Mouse (Mus musculus) ES-Bruce4 (cell line): ENCODE measurements around the gene Trmt2a. TPM values are rescaled to one million over a fixed set of nuclear protein-coding genes. Genes with fewer than 3 reads are reported as not detected.
"Not testable (repeated sequence)": the region's sequence is repeated elsewhere in the genome, so short reads cannot be mapped to it uniquely, and the experiment has no call there.

Source experiments
- H3K27ac ChIP-seq: 2 replicates; pipeline ENCODE4 v1.5.1; 2012; ENCODE audit warnings: low read length, inconsistent platforms; ENCODE audit not compliant: insufficient read depth
- H3K27me3 ChIP-seq: 2 replicates; pipeline ENCODE4 v1.6.1; 2012; ENCODE audit warnings: mild to moderate bottlenecking, low read length, inconsistent platforms; ENCODE audit not compliant: control insufficient read depth, poor library complexity, insufficient read depth, severe bottlenecking
- H3K36me3 ChIP-seq: 2 replicates; pipeline ENCODE4 v1.6.1; 2012; ENCODE audit warnings: inconsistent platforms, mild to moderate bottlenecking, low read length, moderate library complexity; ENCODE audit not compliant: control insufficient read depth, poor library complexity, insufficient read depth, severe bottlenecking
- H3K4me1 ChIP-seq: one replicate; pipeline ENCODE4 v1.8.1; 2011; ENCODE audit warnings: low read length; ENCODE audit not compliant: control insufficient read depth, insufficient read depth
- H3K4me3 ChIP-seq: 2 replicates; pipeline ENCODE4 v1.5.1; 2011; ENCODE audit warnings: low read depth, mild to moderate bottlenecking, low read length
- H3K9ac ChIP-seq: 2 replicates; pipeline ENCODE4 v1.6.1; 2012; ENCODE audit warnings: low read depth, mild to moderate bottlenecking, inconsistent platforms; ENCODE audit not compliant: poor library complexity, severe bottlenecking
- H3K9me3 ChIP-seq: replicated peaks from 2 replicates; pipeline ENCODE4 v1.6.1; 2012; ENCODE audit warnings: mild to moderate bottlenecking, low read length, inconsistent platforms; ENCODE audit not compliant: control insufficient read depth, poor library complexity, insufficient read depth, severe bottlenecking
- CTCF ChIP-seq: IDR thresholded peaks from one replicate; pipeline ENCODE4 v1.8.1; 2011; ENCODE audit warnings: low read depth, low read length
- EP300 ChIP-seq: IDR thresholded peaks from 2 replicates; pipeline ENCODE4 v1.6.1; 2011; ENCODE audit warnings: low read depth, low read length; ENCODE audit not compliant: insufficient read depth
- POLR2A ChIP-seq: IDR thresholded peaks from one replicate; pipeline ENCODE4 v1.8.1; 2011; ENCODE audit warnings: low read length; ENCODE audit not compliant: insufficient read depth
- polyA plus RNA-seq: library from polyadenylated mRNA; stranded (reverse); fragments of >200 nt; gene quantifications from 2 replicates; pipeline ENCODE4 v1.2.4, GENCODE M21; 2011; ENCODE audit warnings: low read depth; ENCODE audit not compliant: missing spikeins, insufficient read depth, insufficient read length

Gene Trmt2a
- polyA plus RNA-seq, 1 experiment, result 46.1 TPM

- Histone ChIP-seq H3K27me3 (no peaks in the 10 kb centered on the region), H3K27ac (peak overlapping the region; percentile 52; the same call in 1 of the 2 replicates), H3K9me3 (no peaks in the 10 kb centered on the region), H3K9ac (peak overlapping the region; percentile 98), H3K4me3 (peak overlapping the region; percentile 94), H3K4me1 (no peaks in the 10 kb centered on the region), H3K36me3 (peaks cover 24% of the 10 kb centered on the region)
- TF ChIP-seq EP300 (no peak), CTCF (no peak), POLR2A (no peak)
Observed at GRCm38 (mm10) chr16:18288581-18289061, 40.1 kb downstream of the Trmt2a start.

- H3K4me3 ChIP-seq, result peak within 1 kb of the TSS; percentile 94
- H3K9me3 ChIP-seq, result no peaks in the 10 kb centered on the region
- peak within 1 kb of the TSS; percentile 65 for H3K27ac ChIP-seq
- no peaks in the 10 kb centered on the region for H3K27me3 ChIP-seq
- TF ChIP-seq CTCF (no peak), EP300 (0 out of 2 replicates have a peak, but pooled peaks have one; percentile 14)
- peaks cover 19% of the 10 kb centered on the region for H3K36me3 ChIP-seq
- peak within 1 kb of the TSS; percentile 98 for H3K9ac ChIP-seq
- no peaks in the 10 kb centered on the region for H3K4me1 ChIP-seq
Observed at GRCm38 (mm10) chr16:18289067-18289588, 40.6 kb downstream of the Trmt2a start, which contains the start of gene Dgcr8. Dgcr8 (minus strand) TSS chr16:18289246.

- not testable (repeated sequence) for H3K9me3 ChIP-seq, H3K4me1 ChIP-seq, H3K27me3 ChIP-seq
- Histone ChIP-seq H3K27ac (peak overlapping the region; percentile 65; the same call in 1 of the 2 replicates), H3K36me3 (peaks cover 15% of the 10 kb centered on the region), H3K4me3 (peak overlapping the region; percentile 54), H3K9ac (peak overlapping the region; percentile 52; the same call in 1 of the 2 replicates)
Observed at GRCm38 (mm10) chr16:18289614-18290013, 41.1 kb downstream of the Trmt2a start.

Other genes starting within 250 kb of the Trmt2a start
- gene Dgcr6, start 195.8 kb upstream of the Trmt2a start, polyA plus RNA-seq, result 30.2 and 31.0 TPM in 2 replicates
- gene Prodh, start 158.5 kb upstream of the Trmt2a start, polyA plus RNA-seq, result 8.7 and 9.2 TPM in 2 replicates
- 2.2 TPM in 2 replicates for gene Rtn4r, start 121.0 kb upstream of the Trmt2a start, polyA plus RNA-seq
- gene Ccdc188, start 30.8 kb upstream of the Trmt2a start, polyA plus RNA-seq, result not detected in 2 replicates
- gene Zdhhc8, start 13.5 kb upstream of the Trmt2a start, polyA plus RNA-seq, result 11.7 and 12.9 TPM in 2 replicates
- gene Ranbp1, start 53 bp downstream of the Trmt2a start, polyA plus RNA-seq, result 500 and 515 TPM in 2 replicates
- gene Gm49776, start 9.6 kb downstream of the Trmt2a start, polyA plus RNA-seq, result not detected in 2 replicates
- gene Dgcr8, start 40.6 kb downstream of the Trmt2a start, polyA plus RNA-seq, result 75.8 and 82.7 TPM in 2 replicates
- gene Tango2, start 99.4 kb downstream of the Trmt2a start, polyA plus RNA-seq, result 19.3 and 21.3 TPM in 2 replicates
- 26.3 and 38.1 TPM in 2 replicates for gene Arvcf, start 99.5 kb downstream of the Trmt2a start, polyA plus RNA-seq
- gene Txnrd2, start 177.7 kb downstream of the Trmt2a start, polyA plus RNA-seq, result 7.1 and 9.3 TPM in 2 replicates
- gene Comt, start 178.2 kb downstream of the Trmt2a start, polyA plus RNA-seq, result 13.6 and 15.4 TPM in 2 replicates